Mouse (Mus musculus): ENCODE measurements around the gene Mfsd2a.
"Not testable (repeated sequence)": the region's sequence is repeated elsewhere in the genome, so short reads cannot be mapped to it uniquely, and the experiment has no call there.

DNA sequence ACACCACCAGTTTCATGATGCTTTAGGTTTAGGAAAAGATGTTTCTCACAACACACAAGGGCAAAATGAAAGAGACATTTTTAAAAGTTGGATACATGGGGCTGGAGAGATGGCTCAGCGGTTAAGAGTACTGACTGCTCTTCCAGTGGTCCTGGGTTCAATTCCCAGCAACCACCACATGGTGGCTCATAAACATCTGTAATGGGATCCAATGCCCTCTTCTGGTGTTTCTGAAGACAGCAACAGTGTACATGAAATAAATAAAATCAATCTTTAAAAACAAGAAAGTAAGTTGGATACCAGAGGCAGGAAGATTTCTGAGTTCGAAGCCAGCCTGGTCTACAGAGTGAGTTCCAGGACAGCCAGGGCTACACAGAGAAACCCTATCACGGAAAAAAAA lies 27.0 kb upstream of the Mfsd2a start:
- peak; percentile 31; the same call in 1 of the 2 replicates for TF ChIP-seq CTCF (IDR thresholded peaks at IDR 0.05; ENCODE audit: low read depth)
- not testable (repeated sequence) for TF ChIP-seq EP300 (IDR thresholded peaks at IDR 0.05; ENCODE audit: low read depth)

Data from heart, postnatal 0 days (tissue).